17 mouse cellular contexts compared by ENCODE assay signal in the genomic region with DNA sequence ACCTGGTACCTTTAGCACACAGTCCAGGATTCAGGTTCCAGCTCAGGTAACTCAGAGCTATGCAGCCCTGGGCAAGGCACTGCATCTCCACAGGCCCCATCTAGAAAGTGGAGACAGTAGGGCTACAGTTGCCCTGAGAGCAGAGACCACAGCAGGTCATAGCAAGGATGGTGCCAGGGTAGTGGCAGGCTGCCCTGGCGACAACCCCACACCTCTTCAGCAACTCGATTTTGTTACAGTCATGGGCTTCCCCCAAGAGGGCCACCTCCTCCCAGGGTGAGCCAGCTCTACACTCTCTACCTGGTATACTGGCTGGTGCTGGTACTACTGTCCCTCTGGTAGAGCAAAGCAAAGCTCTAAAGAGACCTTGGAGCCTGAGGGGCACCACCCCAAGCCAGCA. TPM values are rescaled to one million over a fixed set of nuclear protein-coding genes. Genes with fewer than 3 reads are reported as not detected.
"Had no signal": no experiment of that assay in that cellular context is flagged by ENCODE, and none has a peak within 500 bp of the region (broad histone marks: within the 10 kb centered on the region; RNA-seq: fewer than 3 reads in every experiment).

No protein-coding gene starts in this region.

- H3K27ac ChIP-seq: lung, embryonic 15.5 days; macrophage; midbrain, embryonic 13.5 days; midbrain, embryonic 15.5 days; neural tube, embryonic 12.5 days; stomach, embryonic 15.5 days; stomach, postnatal 0 days had no signal

- H3K9ac ChIP-seq: lung, embryonic 15.5 days; midbrain, embryonic 13.5 days; midbrain, embryonic 15.5 days; neural tube, embryonic 12.5 days; stomach, embryonic 15.5 days had no signal

- H3K9me3 ChIP-seq: lung, embryonic 15.5 days; midbrain, embryonic 13.5 days; midbrain, embryonic 15.5 days; neural tube, embryonic 12.5 days; stomach, embryonic 15.5 days had no signal

- H3K4me2 ChIP-seq: lung, embryonic 15.5 days; midbrain, embryonic 11.5 days; midbrain, embryonic 13.5 days; midbrain, embryonic 15.5 days; neural tube, embryonic 12.5 days; stomach, embryonic 15.5 days had no signal

- H3K36me3 ChIP-seq: stomach, embryonic 15.5 days had no signal

- H3K27me3 ChIP-seq: lung, embryonic 15.5 days; midbrain, embryonic 13.5 days; midbrain, embryonic 15.5 days; neural tube, embryonic 12.5 days; stomach, embryonic 15.5 days had no signal

- DNase-seq: lung, postnatal 14 days; lung, postnatal 36 days; right cerebral cortex, postnatal 14 days; thymus, adult 2 months; thymus, postnatal 25 days; thymus, postnatal 4 days had no signal

- ATAC-seq: lung, postnatal 0 days; midbrain, embryonic 13.5 days; midbrain, embryonic 15.5 days had no signal

- H3K4me1 ChIP-seq: lung, embryonic 15.5 days; neural tube, embryonic 12.5 days had no signal

- H3K4me3 ChIP-seq: lung, embryonic 15.5 days; megakaryocyte, embryonic 14.5 days; midbrain, embryonic 13.5 days; midbrain, embryonic 15.5 days; neural tube, embryonic 12.5 days; stomach, embryonic 15.5 days had no signal

RNA-seq across cellular contexts. Expression of a gene that starts 10.9 kb away (rescaled TPM):
- total RNA-seq: monocyte, adult 5-6 weeks had no signal
